Mouse (Mus musculus) C2C12 (cell line): ENCODE data around the gene Tmem80. TPM values are rescaled to one million over a fixed set of nuclear protein-coding genes. Genes with fewer than 3 reads are reported as not detected.

Source experiments
- H3K27me3 ChIP-seq: one replicate; pipeline ENCODE4 v1.6.1; 2011; ENCODE audit not compliant: control insufficient read depth, insufficient read depth, insufficient read length
- H3K36me3 ChIP-seq: one replicate; pipeline ENCODE4 v1.6.1; 2011; ENCODE audit not compliant: control insufficient read depth, insufficient read depth
- H3K4me3 ChIP-seq: one replicate; pipeline ENCODE4 v1.5.1; 2011; ENCODE audit warnings: mild to moderate bottlenecking, control low read depth; ENCODE audit not compliant: poor library complexity, insufficient read depth, severe bottlenecking
- H3K79me2 ChIP-seq: one replicate; pipeline ENCODE4 v1.6.1; 2011; ENCODE audit not compliant: control insufficient read depth, insufficient read depth
- H3K79me3 ChIP-seq: one replicate; pipeline ENCODE4 v1.6.1; 2011; ENCODE audit warnings: low read depth, control low read depth
- H3ac ChIP-seq: one replicate; pipeline ENCODE3; 2011; ENCODE audit warnings: low read depth; ENCODE audit not compliant: control insufficient read depth, insufficient read length
- CEBPB ChIP-seq: IDR thresholded peaks from one replicate; pipeline ENCODE4 v1.6.1; 2011; ENCODE audit warnings: low read depth, mild to moderate bottlenecking, control low read depth, moderate library complexity
- CTCF ChIP-seq: IDR thresholded peaks from one replicate; pipeline ENCODE4 v1.5.1; 2011; ENCODE audit not compliant: control insufficient read depth, insufficient read depth, insufficient read length
- FOSL1 ChIP-seq: IDR thresholded peaks from one replicate; pipeline ENCODE4 v1.8.0; 2011; ENCODE audit warnings: mild to moderate bottlenecking, low read length; ENCODE audit not compliant: poor library complexity, insufficient read depth, severe bottlenecking
- MAX ChIP-seq: IDR thresholded peaks from one replicate; pipeline ENCODE4 v1.6.1; 2011; ENCODE audit warnings: mild to moderate bottlenecking, control low read depth
- MYOD1 ChIP-seq: IDR thresholded peaks from one replicate; pipeline ENCODE4 v1.6.1; 2011; ENCODE audit warnings: low read depth; ENCODE audit not compliant: control insufficient read depth, insufficient read length
- MYOG ChIP-seq: IDR thresholded peaks from one replicate; pipeline ENCODE4 v1.6.1; 2011; ENCODE audit not compliant: control insufficient read depth, insufficient read length; ENCODE audit errors: extremely low read depth
- USF1 ChIP-seq: IDR thresholded peaks from one replicate; pipeline ENCODE4 v1.6.1; 2011; ENCODE audit warnings: low read depth, mild to moderate bottlenecking, control low read depth, moderate library complexity
- polyA plus RNA-seq: library from polyadenylated mRNA; unstranded; fragments of >200 nt; fragmentation: generic; extraction: Trizol; gene quantifications from one replicate; pipeline ENCODE4 v1.2.1, GENCODE M21; 2012; ENCODE audit warnings: missing spikeins

Tmem80 gene
- polyA plus RNA-seq, 1 experiment, result 18.9 TPM

DNA sequence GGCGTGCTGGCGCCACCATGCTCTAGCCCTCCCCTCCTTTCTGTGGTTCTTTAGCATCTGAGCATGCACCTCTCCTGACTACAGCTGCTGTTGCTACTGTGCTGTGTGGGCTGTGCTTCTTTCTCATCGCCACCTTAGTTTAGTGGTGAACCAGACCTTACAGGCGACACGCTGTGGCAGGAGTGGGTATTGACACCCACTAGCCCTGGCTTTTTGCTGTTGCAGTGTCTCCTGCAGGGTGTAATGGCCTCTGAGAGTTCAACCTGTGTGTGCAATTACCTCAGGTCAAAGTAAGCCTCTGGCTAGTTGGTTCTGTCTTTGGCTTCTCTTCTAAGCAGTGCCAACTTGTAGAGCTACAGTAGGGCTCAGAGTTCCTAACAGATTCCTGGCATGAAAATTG, 11.6 kb upstream of the Tmem80 start:
- Histone ChIP-seq H3K79me2 (no peaks in the 10 kb centered on the region), H3K36me3 (peaks cover 86% of the 10 kb centered on the region), H3K4me3 (no peak overlapping the region), H3K79me3 (no peaks in the 10 kb centered on the region), H3ac (no peak overlapping the region), H3K27me3 (no peaks in the 10 kb centered on the region)
- TF ChIP-seq CTCF (peak; percentile 7), MAX (no peak), MYOG (no peak), USF1 (no peak), MYOD1 (no peak), FOSL1 (no peak)

DNA sequence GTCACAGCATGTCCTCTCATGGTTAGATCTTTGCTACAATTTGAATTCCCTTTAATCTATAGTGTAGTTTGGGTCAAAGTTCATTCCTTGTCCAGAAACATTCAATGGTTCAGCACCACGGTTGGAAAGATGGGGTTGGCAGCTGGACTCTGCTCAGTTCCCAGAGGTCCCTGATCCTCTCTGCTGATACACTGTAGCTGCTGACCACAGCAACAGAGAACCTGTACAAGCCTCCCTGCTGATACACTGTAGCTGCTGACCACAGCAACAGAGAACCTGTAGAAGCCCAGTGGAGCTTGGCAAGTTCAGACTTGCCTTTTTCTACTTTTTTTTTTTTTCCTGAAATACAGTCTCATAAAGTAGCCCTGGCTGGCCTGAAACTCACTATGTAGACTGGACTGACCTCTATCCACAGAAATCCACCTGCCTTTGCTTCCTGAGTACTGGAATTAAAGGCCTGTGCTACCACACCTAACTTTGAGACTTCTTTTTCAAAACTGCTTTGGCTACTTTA, 9.9 kb upstream of the Tmem80 start:
- TF ChIP-seq USF1, result no peak
- no peaks in the 10 kb centered on the region for H3K79me2 ChIP-seq
- no peaks in the 10 kb centered on the region for H3K79me3 ChIP-seq
- H3K36me3 ChIP-seq, result peaks cover 85% of the 10 kb centered on the region
- no peaks in the 10 kb centered on the region for H3K27me3 ChIP-seq
- no peak overlapping the region for H3K4me3 ChIP-seq
- H3ac ChIP-seq, result no peak overlapping the region

DNA sequence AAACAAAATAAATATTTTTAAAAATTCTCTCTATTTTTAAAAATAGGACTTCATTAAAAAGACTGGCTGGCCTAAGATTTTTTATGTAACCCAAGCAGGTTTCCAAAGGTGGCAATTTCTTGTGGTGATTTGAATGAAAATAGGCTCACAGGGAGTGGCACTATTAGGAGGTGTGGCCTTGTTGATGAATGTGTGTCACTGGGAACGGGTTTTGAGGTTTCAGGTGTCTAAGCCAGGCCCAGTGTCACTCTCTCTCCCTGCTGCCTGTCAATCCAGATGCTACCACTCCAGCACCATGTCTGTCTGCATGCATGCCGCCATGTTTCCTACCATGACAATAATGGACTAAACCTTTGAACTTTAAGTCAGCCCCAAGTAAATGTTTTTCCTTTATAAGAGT, 8.1 kb upstream of the Tmem80 start:
- TF ChIP-seq USF1 (no peak), FOSL1 (no peak), MYOG (no peak), MYOD1 (no peak), CTCF (no peak), MAX (no peak), CEBPB (no peak)
- Histone ChIP-seq H3K4me3 (no peak overlapping the region), H3K79me2 (peaks cover 17% of the 10 kb centered on the region), H3K27me3 (no peaks in the 10 kb centered on the region), H3ac (no peak overlapping the region), H3K36me3 (peaks cover 76% of the 10 kb centered on the region), H3K79me3 (peaks cover 9% of the 10 kb centered on the region)

DNA sequence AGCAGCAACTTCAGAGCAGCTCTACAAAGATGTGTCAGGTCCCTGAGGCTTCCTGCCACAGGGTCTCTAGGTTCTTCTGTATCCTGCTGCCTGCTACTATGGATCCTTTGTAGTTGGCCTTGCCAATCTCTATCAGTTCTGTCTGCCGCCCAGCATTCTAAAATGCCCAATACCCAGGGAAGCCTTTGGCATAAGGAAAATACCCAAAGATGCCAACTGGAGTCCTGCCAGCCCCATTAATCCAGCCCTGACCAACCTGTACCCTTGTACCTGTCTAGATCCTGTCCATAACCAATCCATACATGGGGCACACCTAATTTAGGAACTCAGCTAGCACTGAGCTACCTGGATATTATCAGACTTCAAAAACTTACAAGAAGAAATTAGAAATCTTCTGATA, 2.9 kb upstream of the Tmem80 start:
- peaks cover 36% of the 10 kb centered on the region for H3K36me3 ChIP-seq
- TF ChIP-seq CEBPB, result no peak
- no peak for TF ChIP-seq CTCF
- no peak for TF ChIP-seq MAX
- TF ChIP-seq MYOD1, result no peak
- no peak for TF ChIP-seq FOSL1
- no peak for TF ChIP-seq MYOG
- TF ChIP-seq USF1, result no peak
- H3K79me3 ChIP-seq, result peaks cover 32% of the 10 kb centered on the region
- no peaks in the 10 kb centered on the region for H3K27me3 ChIP-seq
- H3K79me2 ChIP-seq, result peaks cover 48% of the 10 kb centered on the region
- no peak overlapping the region for H3ac ChIP-seq
- H3K4me3 ChIP-seq, result no peak overlapping the region

DNA sequence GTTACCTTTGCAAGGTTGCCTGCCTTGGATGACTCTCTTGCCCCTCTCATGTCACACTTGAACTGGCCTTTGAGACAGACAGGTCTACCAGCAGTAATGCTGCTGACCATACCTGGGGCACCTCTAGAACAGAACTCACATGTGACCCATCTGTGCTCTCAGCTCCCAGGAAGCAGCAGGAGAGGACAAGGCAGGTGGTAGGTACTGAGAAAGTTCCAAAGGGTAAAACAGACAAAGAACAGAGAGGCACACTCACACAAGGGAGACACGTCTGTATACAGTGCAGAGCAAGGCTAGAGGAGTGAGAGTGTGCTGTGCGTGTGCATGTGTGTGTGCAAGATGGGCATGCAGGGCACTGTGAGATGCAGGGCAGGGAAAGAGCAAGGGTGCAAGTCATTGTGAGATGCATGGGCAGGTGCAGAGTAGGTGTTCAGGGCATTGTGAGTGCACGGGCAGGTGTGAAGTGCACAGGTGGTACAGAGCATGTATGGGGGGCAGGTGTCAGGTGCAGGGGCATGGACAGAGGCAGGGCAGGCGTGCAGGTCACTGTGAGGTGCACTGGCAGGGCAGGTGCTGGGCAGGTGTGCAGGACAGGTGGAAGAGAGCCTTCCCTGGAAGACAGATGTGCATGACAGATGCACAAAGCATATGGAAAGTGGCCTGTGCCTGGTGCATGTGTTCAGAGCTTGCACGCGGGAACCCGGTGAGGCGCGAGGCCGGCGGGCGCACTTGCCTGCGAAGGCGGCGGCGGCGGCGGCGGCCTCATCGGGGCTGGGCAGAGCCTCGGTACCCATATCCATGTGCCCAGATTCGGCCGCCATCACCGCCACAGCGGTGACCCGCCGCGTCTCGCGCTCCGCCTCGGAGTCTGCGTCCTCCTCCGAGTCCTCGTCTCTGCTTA, 743 bp upstream of the Tmem80 start:
- Histone ChIP-seq H3K79me2 (peaks cover 48% of the 10 kb centered on the region), H3K4me3 (peak overlapping the region; percentile 55), H3K36me3 (peaks cover 16% of the 10 kb centered on the region), H3ac (peak overlapping the region; percentile 96), H3K27me3 (no peaks in the 10 kb centered on the region), H3K79me3 (peaks cover 32% of the 10 kb centered on the region)
- TF ChIP-seq MAX (peak; percentile 16), FOSL1 (no peak)

DNA sequence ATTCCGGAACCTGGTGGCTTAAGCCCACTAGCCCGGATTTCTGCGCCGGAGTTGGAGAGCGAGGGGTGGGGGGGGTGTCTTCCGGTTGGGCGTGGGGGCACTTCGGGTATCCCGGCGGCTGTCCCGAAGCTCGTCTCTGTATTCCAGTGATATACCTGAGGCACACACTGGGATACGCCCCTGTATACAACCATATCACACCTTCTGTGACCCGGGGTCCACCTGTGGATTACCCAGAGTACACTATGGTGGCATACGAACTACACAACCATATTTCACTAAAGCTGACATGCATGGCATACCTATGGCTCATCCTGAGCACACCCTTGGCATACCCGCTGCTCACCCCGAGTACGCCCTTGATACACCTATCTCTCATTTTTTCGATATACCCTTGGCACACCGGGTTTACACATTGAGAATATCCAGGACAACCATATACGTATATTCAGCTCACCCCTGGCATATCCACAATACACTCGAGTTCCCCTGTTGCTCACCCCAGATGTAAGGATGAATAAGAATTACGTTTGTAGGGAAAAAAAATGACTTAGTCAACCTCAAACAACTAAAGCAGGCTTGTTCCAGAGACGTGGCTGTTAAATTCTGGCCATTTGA, 943 bp downstream of the Tmem80 start:
- Histone ChIP-seq H3K4me3 (peak overlapping the region; percentile 55), H3ac (peak overlapping the region; percentile 96), H3K36me3 (peaks cover 3% of the 10 kb centered on the region), H3K27me3 (no peaks in the 10 kb centered on the region), H3K79me2 (peaks cover 40% of the 10 kb centered on the region), H3K79me3 (peaks cover 29% of the 10 kb centered on the region)
- TF ChIP-seq MYOD1 (no peak), MYOG (no peak), CTCF (no peak), USF1 (no peak), FOSL1 (no peak), MAX (no peak), CEBPB (no peak)
